Mouse (Mus musculus) midbrain, embryonic 16.5 days (tissue): Measurements from ENCODE around the gene Gm13212. TPM values are rescaled to one million over a fixed set of nuclear protein-coding genes. Genes with fewer than 3 reads are reported as not detected.
"Not testable (repeated sequence)": the region's sequence is repeated elsewhere in the genome, so short reads cannot be mapped to it uniquely, and the experiment has no call there.

ENCODE experiments used
- ATAC-seq: fragments of 200-750 bp; cut with Nextera tagmentation; 2 replicates; pipeline ENCODE4 v1.8.0; 2017; ENCODE audit warnings: moderate TSS enrichment
- H3K27ac ChIP-seq: fragments of 300-500 bp; sonication (generic); 2 replicates; pipeline ENCODE4 v1.5.1; 2014; ENCODE audit warnings: mild to moderate bottlenecking, low read length, mixed read lengths
- H3K27me3 ChIP-seq: fragments of 300-500 bp; sonication (generic); 2 replicates; pipeline ENCODE4 v1.6.1; 2014; ENCODE audit warnings: low read depth, low read length, mixed read lengths; ENCODE audit not compliant: control insufficient read depth, insufficient read depth
- H3K36me3 ChIP-seq: fragments of 300-500 bp; sonication (generic); 2 replicates; pipeline ENCODE4 v1.6.1; 2014; ENCODE audit warnings: mild to moderate bottlenecking, low read length, moderate library complexity, mixed read lengths; ENCODE audit not compliant: control insufficient read depth, insufficient read depth
- H3K4me1 ChIP-seq: fragments of 300-500 bp; sonication (generic); 2 replicates; pipeline ENCODE4 v1.6.1; 2014; ENCODE audit warnings: mild to moderate bottlenecking, low read length, mixed read lengths; ENCODE audit not compliant: control insufficient read depth, insufficient read depth
- H3K4me2 ChIP-seq: fragments of 300-500 bp; sonication (generic); 2 replicates; pipeline ENCODE4 v1.6.1; 2014; ENCODE audit warnings: mild to moderate bottlenecking, low read length, mixed read lengths
- H3K4me3 ChIP-seq: fragments of 300-500 bp; sonication (generic); 2 replicates; pipeline ENCODE4 v1.5.1; 2014; ENCODE audit warnings: low read depth, mild to moderate bottlenecking, low read length, moderate library complexity, mixed read lengths
- H3K9ac ChIP-seq: fragments of 300-500 bp; sonication (generic); 2 replicates; pipeline ENCODE4 v1.6.1; 2014; ENCODE audit warnings: low read depth, low read length, mixed read lengths
- H3K9me3 ChIP-seq: fragments of 300-500 bp; sonication (generic); replicated peaks from 2 replicates; pipeline ENCODE4 v1.6.1; 2014; ENCODE audit warnings: mild to moderate bottlenecking, low read length, mixed read lengths; ENCODE audit not compliant: control insufficient read depth, poor library complexity, severe bottlenecking
- WGBS: fragments of 180-500 bp; shearing (Covaris S2); extraction: QIAGEN DNeasy Blood & Tissue Kit; methylation state at CpG from one replicate; pipeline ENCODE4 v1.1.7; 2014; 5-methylcytosine and 5-hydroxymethylcytosine counted together
- polyA plus RNA-seq: library from polyadenylated mRNA; unstranded; fragments of >200 nt; fragmentation: Nextera tagmentation; extraction: Ambion mirVana; gene quantifications from 2 replicates; pipeline ENCODE4 v1.2.1, GENCODE M21; 2015

Gene Gm13212
- polyA plus RNA-seq, result 0.10 and 0.30 TPM in 2 replicates

DNA sequence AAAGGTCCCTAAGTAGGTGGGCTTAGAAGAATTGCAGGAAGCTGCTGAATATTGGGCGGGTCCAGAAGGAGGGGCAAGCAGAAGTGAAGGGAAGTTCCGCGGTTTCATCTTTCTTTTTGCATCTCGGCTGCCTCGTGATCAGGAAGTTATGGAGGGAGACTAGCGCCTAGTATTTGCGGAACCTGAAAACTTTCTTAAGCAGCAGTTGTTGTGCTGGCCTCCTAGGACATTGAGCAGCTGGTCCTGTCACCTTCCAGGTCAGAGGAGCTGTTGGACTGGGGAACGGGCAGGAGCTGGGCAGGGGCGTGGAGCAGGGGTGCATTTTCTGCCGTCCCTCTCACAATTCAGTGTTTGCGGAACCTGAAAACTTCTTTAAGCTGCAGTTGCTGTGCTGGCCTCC lies at the start of gene Gm13212:
Gene Gm13212 (plus strand): TSS at position 89 of the 400 bp plus-strand sequence.
- not testable (repeated sequence) for H3K9me3 ChIP-seq, H3K36me3 ChIP-seq, H3K27me3 ChIP-seq, H3K4me3 ChIP-seq, H3K9ac ChIP-seq, H3K27ac ChIP-seq, H3K4me1 ChIP-seq, ATAC-seq, H3K4me2 ChIP-seq
- 20% methylated on average over 11 of the region's 11 CpGs for WGBS

DNA sequence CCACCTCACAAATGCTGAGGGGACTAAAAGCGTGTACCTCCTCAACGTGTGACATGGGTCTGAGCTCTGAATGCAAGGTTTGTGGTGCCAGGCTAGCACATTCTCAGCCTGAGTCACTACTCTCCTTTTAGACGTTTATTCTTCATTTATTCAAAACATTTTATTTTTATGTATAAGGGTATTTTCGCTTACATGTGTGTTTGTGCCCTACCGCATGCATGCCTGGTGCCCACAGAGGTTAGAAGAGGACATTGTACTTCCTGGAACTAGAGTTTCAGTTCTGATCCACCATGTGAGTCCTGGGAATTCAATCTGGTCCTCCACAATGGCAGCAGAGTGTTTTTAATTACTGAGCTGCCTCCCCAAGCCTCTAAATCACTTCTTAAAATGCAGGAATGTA lies 41.1 kb upstream of the Gm13212 start:
- H3K36me3 ChIP-seq, H3K27ac ChIP-seq, H3K4me3 ChIP-seq, H3K27me3 ChIP-seq, H3K9ac ChIP-seq, H3K4me2 ChIP-seq, H3K4me1 ChIP-seq, ATAC-seq: not testable (repeated sequence)
- WGBS, result 78% methylated on average over 5 of the region's 5 CpGs
- peaks cover 36% of the 10 kb centered on the region for H3K9me3 ChIP-seq

GRCm38 (mm10) chr4:145545106-145545505 lies 39.9 kb upstream of the Gm13212 start:
- peaks cover 36% of the 10 kb centered on the region for H3K9me3 ChIP-seq
- not testable (repeated sequence) for H3K9ac ChIP-seq, H3K27ac ChIP-seq, H3K27me3 ChIP-seq, H3K4me1 ChIP-seq, H3K4me2 ChIP-seq, ATAC-seq, H3K4me3 ChIP-seq, H3K36me3 ChIP-seq
- WGBS, result 19% methylated on average over 2 of the region's 2 CpGs

GRCm38 (mm10) chr4:145545734-145546349 lies 39.1 kb upstream of the Gm13212 start:
- H3K9ac ChIP-seq, H3K27me3 ChIP-seq, H3K4me2 ChIP-seq, H3K36me3 ChIP-seq, ATAC-seq, H3K27ac ChIP-seq, H3K4me1 ChIP-seq, H3K4me3 ChIP-seq: not testable (repeated sequence)
- 79% methylated on average over 6 of the region's 6 CpGs for WGBS
- H3K9me3 ChIP-seq, result peaks cover 36% of the 10 kb centered on the region

DNA sequence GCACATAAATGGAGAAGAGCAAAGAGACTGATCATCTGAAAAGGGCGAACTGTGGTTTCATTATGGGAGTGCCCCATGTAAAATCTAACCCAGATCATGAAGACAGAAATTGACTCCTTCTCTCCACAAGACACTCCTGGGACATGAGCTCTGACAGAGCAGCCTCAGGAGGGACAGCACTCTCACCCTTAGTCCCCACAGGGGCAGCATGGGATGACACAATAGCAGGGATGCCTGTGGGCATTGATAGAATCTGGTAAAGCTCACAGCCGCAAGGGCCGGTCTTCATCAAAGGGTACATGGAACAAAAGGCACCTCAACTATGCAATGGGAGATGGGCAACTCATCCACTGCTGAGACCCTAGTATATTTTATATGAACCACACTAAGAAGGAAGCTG lies 38.5 kb upstream of the Gm13212 start:
- H3K4me1 ChIP-seq, ATAC-seq, H3K4me2 ChIP-seq, H3K36me3 ChIP-seq, H3K9ac ChIP-seq, H3K27me3 ChIP-seq, H3K27ac ChIP-seq, H3K4me3 ChIP-seq: not testable (repeated sequence)
- H3K9me3 ChIP-seq, result peaks cover 35% of the 10 kb centered on the region
- 97% methylated on average over 3 of the region's 3 CpGs for WGBS

GRCm38 (mm10) chr4:145556680-145557079 lies 28.3 kb upstream of the Gm13212 start:
- Histone ChIP-seq H3K9me3 (peaks cover 43% of the 10 kb centered on the region), H3K36me3 (no peaks in the 10 kb centered on the region), H3K4me1 (no peaks in the 10 kb centered on the region), H3K27me3 (no peaks in the 10 kb centered on the region), H3K27ac (no peak overlapping the region), H3K9ac (no peak overlapping the region), H3K4me3 (no peak overlapping the region), H3K4me2 (no peak overlapping the region)
- 58% methylated on average over 1 of the region's 1 CpGs for WGBS
- no peak for ATAC-seq

DNA sequence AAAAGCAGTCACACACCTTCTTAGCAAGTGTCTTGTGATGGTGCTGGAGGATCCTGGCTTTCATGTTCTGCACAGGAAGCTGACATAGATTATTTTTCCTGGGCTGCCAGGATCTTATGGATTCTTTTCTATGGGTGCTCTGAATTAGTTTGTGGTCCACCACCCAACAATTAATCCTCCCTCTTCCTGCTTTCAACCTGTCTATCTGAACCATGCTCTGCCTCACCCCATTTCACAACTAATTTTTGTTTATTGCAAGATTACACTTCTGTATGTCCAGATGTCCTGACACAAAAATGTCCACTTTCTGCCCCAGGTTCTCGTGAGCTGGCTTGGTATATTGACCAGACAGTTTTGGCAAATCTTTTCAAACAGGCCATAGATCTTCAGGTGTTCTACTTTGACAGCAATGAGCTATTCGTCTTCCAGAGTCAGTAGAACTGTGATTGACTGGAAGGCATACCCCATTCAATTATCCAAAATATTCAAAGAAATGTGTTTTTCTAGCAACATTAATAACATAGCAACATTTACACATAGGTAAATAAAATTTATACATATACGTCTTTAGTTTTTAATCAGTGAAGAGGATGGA lies 25.4 kb upstream of the Gm13212 start:
- H3K36me3 ChIP-seq, result no peaks in the 10 kb centered on the region
- H3K4me1 ChIP-seq, result no peaks in the 10 kb centered on the region
- 40% methylated on average over 3 of the region's 3 CpGs for WGBS
- no peak for ATAC-seq
- H3K27ac ChIP-seq, result no peak overlapping the region
- no peak overlapping the region for H3K4me2 ChIP-seq
- H3K4me3 ChIP-seq, result no peak overlapping the region
- H3K27me3 ChIP-seq, result no peaks in the 10 kb centered on the region
- H3K9ac ChIP-seq, result no peak overlapping the region
- H3K9me3 ChIP-seq, result peaks cover 52% of the 10 kb centered on the region

- H3K4me3 ChIP-seq, result no peak overlapping the region
- H3K9ac ChIP-seq, result no peak overlapping the region
- ATAC-seq, result no peak
- peaks cover 34% of the 10 kb centered on the region for H3K9me3 ChIP-seq
- no peaks in the 10 kb centered on the region for H3K4me1 ChIP-seq
- no peaks in the 10 kb centered on the region for H3K36me3 ChIP-seq
- no peak overlapping the region for H3K27ac ChIP-seq
- H3K27me3 ChIP-seq, result no peaks in the 10 kb centered on the region
- H3K4me2 ChIP-seq, result no peak overlapping the region
- 65% methylated on average over 3 of the region's 3 CpGs for WGBS
Measured at GRCm38 (mm10) chr4:145564111-145564821, 20.7 kb upstream of the Gm13212 start.

DNA sequence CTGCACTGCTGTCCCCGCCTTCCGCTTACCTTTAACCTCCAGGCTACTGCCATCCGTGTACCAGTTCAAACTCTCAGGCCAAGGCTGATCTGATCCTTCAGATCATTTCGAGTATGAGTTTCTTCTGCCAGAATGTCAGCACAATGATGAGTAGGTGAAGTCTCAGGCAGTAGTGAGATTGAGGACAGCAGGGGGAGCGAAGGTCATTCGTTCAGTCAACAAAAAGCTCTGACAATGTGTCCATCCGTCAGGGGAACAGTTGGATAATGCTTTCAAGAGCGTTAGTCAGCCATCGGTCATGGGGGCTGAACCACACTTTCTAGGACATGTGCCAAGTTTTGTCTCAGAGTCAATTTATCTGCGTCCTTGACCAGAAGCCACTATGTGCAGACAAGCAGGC lies 14.5 kb upstream of the Gm13212 start:
- not testable (repeated sequence) for H3K36me3 ChIP-seq, H3K4me3 ChIP-seq, ATAC-seq, H3K9ac ChIP-seq, H3K27me3 ChIP-seq, H3K4me1 ChIP-seq, H3K27ac ChIP-seq, H3K4me2 ChIP-seq
- peaks cover 12% of the 10 kb centered on the region for H3K9me3 ChIP-seq
- WGBS, result 95% methylated on average over 4 of the region's 10 CpGs
